Mouse (Mus musculus): ENCODE measurements around the gene Psma4. TPM values are rescaled to one million over a fixed set of nuclear protein-coding genes. Genes with fewer than 3 reads are reported as not detected.
"Not testable (repeated sequence)": the region's sequence is repeated elsewhere in the genome, so short reads cannot be mapped to it uniquely, and the experiment has no call there.

Gene Psma4
- polyA plus RNA-seq, 1 experiment from 2014 or later: 243 TPM

- in situ Hi-C loops (cut with MboI; ENCODE audit: low pct_unique_long_range_greater_than_20kb): no loop called here
- no peak for TF ChIP-seq CTCF (IDR thresholded peaks at IDR 0.05)
- ATAC-seq (no peak), DNase-seq (ENCODE audit: low read depth, low spot score) (no peak)
- ChIA-PET POLR2A (no interaction called here), CTCF (interaction anchor here (1.0 to 1.6 kb wide), 2 partner anchors 9 to 12 kb away, joined by 3 read pairs; no protein-coding TSS in a partner anchor)
- H3K27me3 ChIP-seq: no peaks in the 10 kb centered on the region
Measured at GRCm38 (mm10) chr9:54942071-54942470, 8.5 kb upstream of the Psma4 start.

GRCm38 (mm10) chr9:54944467-54944866 is 6.1 kb upstream of the Psma4 start:
- ChIA-PET POLR2A (no interaction called here), CTCF (no interaction called here)
- no peak for TF ChIP-seq CTCF (IDR thresholded peaks at IDR 0.05)
- DNase-seq (ENCODE audit: low read depth, low spot score): no peak
- ATAC-seq: no peak
- in situ Hi-C loops (cut with MboI; ENCODE audit: low pct_unique_long_range_greater_than_20kb): no loop called here
- no peaks in the 10 kb centered on the region for H3K27me3 ChIP-seq

- no peaks in the 10 kb centered on the region for H3K27me3 ChIP-seq
- CTCF ChIA-PET: no interaction called here
- POLR2A ChIA-PET: no interaction called here
- TF ChIP-seq CTCF (IDR thresholded peaks at IDR 0.05): no peak
- ATAC-seq (no peak), DNase-seq (ENCODE audit: low read depth, low spot score) (no peak)
- in situ Hi-C loops (cut with MboI; ENCODE audit: low pct_unique_long_range_greater_than_20kb): no loop called here
Measured at GRCm38 (mm10) chr9:54946256-54946655, 4.3 kb upstream of the Psma4 start.

GRCm38 (mm10) chr9:54949465-54949864 is 1.1 kb upstream of the Psma4 start:
- CTCF ChIA-PET: no interaction called here
- no peaks in the 10 kb centered on the region for H3K27me3 ChIP-seq

GRCm38 (mm10) chr9:54950162-54950561 is 428 bp upstream of the Psma4 start:
- ATAC-seq; in situ Hi-C loops (cut with MboI; ENCODE audit: low pct_unique_long_range_greater_than_20kb); CTCF ChIA-PET; DNase-seq (ENCODE audit: low read depth, low spot score); H3K27me3 ChIP-seq: not testable (repeated sequence)
- POLR2A ChIA-PET: interaction anchor here (0.6 to 0.7 kb wide), 3 partner anchors 16 to 1409 kb away, joined by 3 to 4 read pairs (median 4); no protein-coding TSS in a partner anchor

More at GRCm38 (mm10) chr9:54949465-54949864, 1.1 kb upstream of the Psma4 start:
- DNase-seq (ENCODE audit: low read depth, low spot score) (no peak), ATAC-seq (no peak)
- no peak for TF ChIP-seq CTCF (IDR thresholded peaks at IDR 0.05)
- POLR2A ChIA-PET: interaction anchor here (0.6 to 0.7 kb wide), 3 partner anchors 17 to 1408 kb away, joined by 3 to 4 read pairs (median 4); no protein-coding TSS in a partner anchor
- in situ Hi-C loops (cut with MboI; ENCODE audit: low pct_unique_long_range_greater_than_20kb): no loop called here

GRCm38 (mm10) chr9:54961059-54961458 is 10.5 kb downstream of the Psma4 start:
- no peak for ATAC-seq
- ChIA-PET CTCF (no interaction called here), POLR2A (no interaction called here)
- H3K27me3 ChIP-seq: no peaks in the 10 kb centered on the region
- in situ Hi-C loops (cut with MboI; ENCODE audit: low pct_unique_long_range_greater_than_20kb): no loop called here
- TF ChIP-seq CTCF (IDR thresholded peaks at IDR 0.05): no peak
- DNase-seq (ENCODE audit: low read depth, low spot score): no peak

GRCm38 (mm10) chr9:54963669-54964068 is 13.1 kb downstream of the Psma4 start:
- no peak for ATAC-seq
- no peak for TF ChIP-seq CTCF (IDR thresholded peaks at IDR 0.05)
- ChIA-PET CTCF (interaction anchor here (1.3 kb wide), 1 partner anchor 13 kb away, joined by 3 read pairs; no protein-coding TSS in a partner anchor), POLR2A (no interaction called here)
- in situ Hi-C loops (cut with MboI; ENCODE audit: low pct_unique_long_range_greater_than_20kb): no loop called here
- H3K27me3 ChIP-seq: no peaks in the 10 kb centered on the region
- no peak for DNase-seq (ENCODE audit: low read depth, low spot score)

- CTCF ChIA-PET: no interaction called here
- DNase-seq (ENCODE audit: low read depth, low spot score) (no peak), ATAC-seq (no peak)
- peaks cover 3% of the 10 kb centered on the region for H3K27me3 ChIP-seq
- no peak for TF ChIP-seq CTCF (IDR thresholded peaks at IDR 0.05)
- POLR2A ChIA-PET: no interaction called here
- in situ Hi-C loops (cut with MboI; ENCODE audit: low pct_unique_long_range_greater_than_20kb): no loop called here
Measured at GRCm38 (mm10) chr9:54969972-54970637, 19.5 kb downstream of the Psma4 start.

- ChIA-PET CTCF (interaction anchor here (1.4 kb wide), 1 partner anchor 9 kb away, joined by 3 read pairs; no protein-coding TSS in a partner anchor), POLR2A (no interaction called here)
- no peak for ATAC-seq
- no peak for TF ChIP-seq CTCF (IDR thresholded peaks at IDR 0.05)
- H3K27me3 ChIP-seq: peaks cover 74% of the 10 kb centered on the region
- no peak for DNase-seq (ENCODE audit: low read depth, low spot score)
- in situ Hi-C loops (cut with MboI; ENCODE audit: low pct_unique_long_range_greater_than_20kb): no loop called here
Measured at GRCm38 (mm10) chr9:54980674-54981073, 30.1 kb downstream of the Psma4 start, which contains the start of gene Chrna5. TSS of gene Chrna5 (plus strand) at chr9:54980880.

GRCm38 (mm10) chr9:54981291-54982191 is 31.0 kb downstream of the Psma4 start:
- ChIA-PET CTCF (no interaction called here), POLR2A (no interaction called here)
- H3K27me3 ChIP-seq: peaks cover 65% of the 10 kb centered on the region
- DNase-seq (ENCODE audit: low read depth, low spot score) (no peak), ATAC-seq (no peak)
- TF ChIP-seq CTCF (IDR thresholded peaks at IDR 0.05): no peak
- in situ Hi-C loops (cut with MboI; ENCODE audit: low pct_unique_long_range_greater_than_20kb): no loop called here

GRCm38 (mm10) chr9:54982401-54982800 is 31.8 kb downstream of the Psma4 start:
- POLR2A ChIA-PET: no interaction called here
- peaks cover 57% of the 10 kb centered on the region for H3K27me3 ChIP-seq
- no peak for TF ChIP-seq CTCF (IDR thresholded peaks at IDR 0.05)
- CTCF ChIA-PET: no interaction called here
- ATAC-seq (no peak), DNase-seq (ENCODE audit: low read depth, low spot score) (no peak)
- in situ Hi-C loops (cut with MboI; ENCODE audit: low pct_unique_long_range_greater_than_20kb): no loop called here
